Mouse (Mus musculus) neural tube, embryonic 11.5 days (tissue): ENCODE results near the gene Gm11127. TPM values are rescaled to one million over a fixed set of nuclear protein-coding genes. Genes with fewer than 3 reads are reported as not detected.
"Not testable (repeated sequence)": the region's sequence is repeated elsewhere in the genome, so short reads cannot be mapped to it uniquely, and the experiment has no call there.

Source experiments
- ATAC-seq: fragments of 200-750 bp; cut with Nextera tagmentation; 2 replicates; pipeline ENCODE4 v1.8.0; 2017; ENCODE audit warnings: moderate number of reproducible peaks, mild to moderate bottlenecking, moderate TSS enrichment, moderate library complexity; ENCODE audit not compliant: insufficient read depth, low FRiP score, low TSS enrichment
- DNase-seq: peaks from one replicate; pipeline ENCODE4 v3.0.0-alpha.2; 2015; ENCODE audit warnings: low spot score
- H3K27ac ChIP-seq: fragments of 300-500 bp; sonication (generic); 2 replicates; pipeline ENCODE4 v1.5.1; 2014; ENCODE audit warnings: low read depth, mild to moderate bottlenecking, low read length
- H3K27me3 ChIP-seq: fragments of 300-500 bp; sonication (generic); 2 replicates; pipeline ENCODE4 v1.6.1; 2014; ENCODE audit warnings: mild to moderate bottlenecking, low read length, mixed read lengths; ENCODE audit not compliant: control insufficient read depth, insufficient read depth
- H3K36me3 ChIP-seq: fragments of 300-500 bp; sonication (generic); 2 replicates; pipeline ENCODE4 v1.6.1; 2014; ENCODE audit warnings: mild to moderate bottlenecking, low read length, moderate library complexity, mixed read lengths; ENCODE audit not compliant: control insufficient read depth, insufficient read depth
- H3K4me1 ChIP-seq: fragments of 300-500 bp; sonication (generic); 2 replicates; pipeline ENCODE4 v1.6.1; 2014; ENCODE audit warnings: low read length, mixed read lengths; ENCODE audit not compliant: control insufficient read depth, insufficient read depth
- H3K4me2 ChIP-seq: fragments of 300-500 bp; sonication (generic); 2 replicates; pipeline ENCODE4 v1.6.1; 2014; ENCODE audit warnings: low read depth, mild to moderate bottlenecking, moderate library complexity
- H3K4me3 ChIP-seq: fragments of 300-500 bp; sonication (generic); 2 replicates; pipeline ENCODE4 v1.5.1; 2014; ENCODE audit warnings: low read depth, low read length
- H3K9ac ChIP-seq: fragments of 300-500 bp; sonication (generic); 2 replicates; pipeline ENCODE4 v1.6.1; 2014; ENCODE audit warnings: mild to moderate bottlenecking, low read length
- H3K9me3 ChIP-seq: fragments of 300-500 bp; sonication (generic); 2 replicates; pipeline ENCODE4 v1.6.1; 2016; ENCODE audit warnings: low read length; ENCODE audit not compliant: control insufficient read depth
- WGBS: fragments of 180-500 bp; shearing (Covaris S2); extraction: QIAGEN DNeasy Blood & Tissue Kit; methylation state at CpG from one replicate; pipeline ENCODE4 v1.1.7; 2014; 5-methylcytosine and 5-hydroxymethylcytosine counted together
- polyA plus RNA-seq: library from polyadenylated mRNA; unstranded; fragments of >200 nt; fragmentation: Nextera tagmentation; extraction: Ambion mirVana; gene quantifications from 2 replicates; pipeline ENCODE4 v1.2.1, GENCODE M21; 2014

Gm11127 gene
- polyA plus RNA-seq, result not detected in 2 replicates

- H3K27me3 ChIP-seq, H3K9ac ChIP-seq, H3K36me3 ChIP-seq, ATAC-seq, H3K9me3 ChIP-seq, DNase-seq, H3K27ac ChIP-seq, H3K4me1 ChIP-seq, H3K4me3 ChIP-seq, H3K4me2 ChIP-seq: not testable (repeated sequence)
- 63% methylated on average over 1 of the region's 1 CpGs for WGBS
Observed at GRCm38 (mm10) chr17:36058362-36058761, at the start of gene Gm11127. Gene Gm11127 (minus strand): TSS chr17:36058371.

GRCm38 (mm10) chr17:36102091-36102490, 43.9 kb upstream of the Gm11127 start:
- 93% methylated on average over 11 of the region's 12 CpGs for WGBS
- not testable (repeated sequence) for DNase-seq, H3K4me1 ChIP-seq, H3K4me2 ChIP-seq, H3K9ac ChIP-seq, H3K9me3 ChIP-seq, ATAC-seq, H3K4me3 ChIP-seq, H3K36me3 ChIP-seq, H3K27me3 ChIP-seq, H3K27ac ChIP-seq

- not testable (repeated sequence) for H3K4me2 ChIP-seq, H3K27ac ChIP-seq, H3K4me1 ChIP-seq, H3K4me3 ChIP-seq, H3K9ac ChIP-seq, H3K27me3 ChIP-seq, DNase-seq, ATAC-seq, H3K9me3 ChIP-seq, H3K36me3 ChIP-seq
- WGBS, result 57% methylated on average over 2 of the region's 2 CpGs
Observed at GRCm38 (mm10) chr17:36099603-36100002, 41.4 kb upstream of the Gm11127 start.

GRCm38 (mm10) chr17:36093936-36094335, 35.8 kb upstream of the Gm11127 start:
- DNase-seq, result no peak

DNA sequence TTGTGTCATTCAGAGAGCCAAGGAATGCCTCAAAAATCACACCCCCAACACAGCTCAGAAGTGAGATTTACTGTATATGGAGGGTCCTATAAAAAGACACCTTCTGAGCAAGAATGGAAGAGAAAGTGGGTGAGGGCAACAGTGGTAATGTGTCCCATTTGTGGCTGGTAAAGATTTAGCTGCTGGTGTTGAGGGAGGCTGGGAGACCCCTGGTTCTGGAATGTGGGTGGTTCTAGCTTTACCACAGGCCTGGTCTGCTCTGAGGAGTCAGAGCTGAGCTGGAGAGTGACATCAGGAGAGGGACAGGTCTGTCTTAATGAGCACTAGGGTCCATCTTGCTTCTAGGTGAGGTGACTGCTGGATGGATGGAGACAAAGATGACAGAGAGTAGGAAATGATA, 34.3 kb upstream of the Gm11127 start:
- DNase-seq, H3K27ac ChIP-seq, H3K4me3 ChIP-seq, H3K36me3 ChIP-seq, H3K9ac ChIP-seq, H3K27me3 ChIP-seq, H3K4me1 ChIP-seq, H3K9me3 ChIP-seq, H3K4me2 ChIP-seq, ATAC-seq: not testable (repeated sequence)

More at GRCm38 (mm10) chr17:36093936-36094335, 35.8 kb upstream of the Gm11127 start:
- no peak overlapping the region for H3K9ac ChIP-seq
- H3K36me3 ChIP-seq, result no peaks in the 10 kb centered on the region
- H3K27ac ChIP-seq, result no peak overlapping the region
- ATAC-seq, result no peak
- WGBS, result 26% methylated on average over 3 of the region's 3 CpGs
- no peaks in the 10 kb centered on the region for H3K27me3 ChIP-seq
- H3K4me3 ChIP-seq, result no peak overlapping the region
- H3K4me1 ChIP-seq, result no peaks in the 10 kb centered on the region
- no peaks in the 10 kb centered on the region for H3K9me3 ChIP-seq
- no peak overlapping the region for H3K4me2 ChIP-seq

- H3K27ac ChIP-seq, H3K36me3 ChIP-seq, H3K4me3 ChIP-seq, H3K9ac ChIP-seq, H3K27me3 ChIP-seq, DNase-seq, H3K4me1 ChIP-seq, H3K9me3 ChIP-seq, ATAC-seq, H3K4me2 ChIP-seq: not testable (repeated sequence)
- WGBS, result no CpG with 5 or more reads among the region's 2 CpGs
Observed at GRCm38 (mm10) chr17:36091933-36092332, 33.8 kb upstream of the Gm11127 start.

DNA sequence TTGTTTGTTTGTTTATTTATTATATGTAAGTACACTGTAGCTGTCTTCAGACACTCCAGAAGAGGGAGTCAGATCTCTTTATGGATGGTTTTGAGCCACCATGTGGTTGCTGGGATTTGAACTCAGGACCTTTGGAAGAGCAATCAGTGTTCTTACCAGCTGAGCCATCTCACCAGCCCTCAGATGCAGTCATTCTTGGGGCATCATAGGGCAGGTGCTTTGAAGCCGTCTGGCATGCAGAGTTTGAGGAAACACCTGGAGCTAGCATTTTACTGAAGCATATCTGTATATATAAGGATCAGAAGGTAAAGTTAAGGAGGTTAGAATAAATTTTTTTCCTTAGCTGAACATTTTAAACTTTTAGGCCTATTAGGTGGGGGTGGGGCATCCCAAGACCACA, 27.8 kb upstream of the Gm11127 start:
- H3K4me3 ChIP-seq, DNase-seq, H3K27me3 ChIP-seq, H3K4me2 ChIP-seq, ATAC-seq, H3K36me3 ChIP-seq, H3K9me3 ChIP-seq, H3K4me1 ChIP-seq, H3K9ac ChIP-seq, H3K27ac ChIP-seq: not testable (repeated sequence)
- WGBS, result 81% methylated on average over 1 of the region's 1 CpGs

GRCm38 (mm10) chr17:36083870-36084451, 25.8 kb upstream of the Gm11127 start:
- ATAC-seq (peak; percentile 73), DNase-seq (peak; percentile 34)
- no peaks in the 10 kb centered on the region for H3K36me3 ChIP-seq
- no peaks in the 10 kb centered on the region for H3K9me3 ChIP-seq
- H3K4me3 ChIP-seq, result peak overlapping the region; percentile 51
- no peaks in the 10 kb centered on the region for H3K4me1 ChIP-seq
- H3K4me2 ChIP-seq, result peak overlapping the region; percentile 95
- H3K9ac ChIP-seq, result peak overlapping the region; percentile 70
- 0% methylated on average over 37 of the region's 42 CpGs for WGBS
- H3K27ac ChIP-seq, result no peak overlapping the region
- H3K27me3 ChIP-seq, result no peaks in the 10 kb centered on the region

DNA sequence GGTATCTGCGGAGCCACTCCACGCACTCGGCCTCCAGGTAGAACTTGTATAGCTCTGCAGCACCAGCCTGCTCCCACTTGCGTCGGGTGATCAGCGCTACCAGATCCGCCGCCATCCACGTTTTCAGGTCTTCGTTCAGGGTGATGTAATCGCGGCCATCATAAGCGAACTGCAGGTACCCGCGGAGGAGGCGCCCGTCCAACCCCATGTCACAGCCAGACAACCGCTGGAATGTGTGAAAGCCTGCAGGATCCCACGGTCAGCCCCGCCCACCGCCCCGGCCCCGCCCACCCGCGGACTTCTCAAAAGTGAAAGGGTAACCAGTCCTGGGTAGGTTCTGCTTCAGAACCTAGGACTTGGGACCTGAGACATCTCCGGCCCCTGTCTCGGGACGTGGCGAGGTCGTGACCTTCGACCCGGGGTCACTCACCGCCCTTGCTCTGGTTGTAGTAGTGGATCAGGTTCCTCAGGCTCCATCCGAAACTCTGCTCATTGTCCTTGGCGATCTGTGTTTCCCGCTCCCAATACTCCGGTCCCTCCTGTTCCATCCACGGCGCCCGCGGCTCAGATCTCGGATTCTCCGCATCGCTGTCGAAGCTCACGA, 25.2 kb upstream of the Gm11127 start:
- H3K4me3 ChIP-seq, result peak overlapping the region; percentile 51
- H3K4me1 ChIP-seq, result no peaks in the 10 kb centered on the region
- DNase-seq (peak; percentile 65), ATAC-seq (peak; percentile 79)
- no peaks in the 10 kb centered on the region for H3K27me3 ChIP-seq
- WGBS, result 1% methylated on average over 46 of the region's 46 CpGs
- no peaks in the 10 kb centered on the region for H3K9me3 ChIP-seq
- H3K9ac ChIP-seq, result peak overlapping the region; percentile 70
- H3K4me2 ChIP-seq, result peak overlapping the region; percentile 95
- H3K36me3 ChIP-seq, result no peaks in the 10 kb centered on the region
- no peak overlapping the region for H3K27ac ChIP-seq
